Mouse (Mus musculus): ENCODE measurements around the gene Fam205c. TPM values are rescaled to one million over a fixed set of nuclear protein-coding genes. Genes with fewer than 3 reads are reported as not detected.

Gene Fam205c
- polyA plus RNA-seq, 1 experiment from 2014 or later, result not detected

DNA sequence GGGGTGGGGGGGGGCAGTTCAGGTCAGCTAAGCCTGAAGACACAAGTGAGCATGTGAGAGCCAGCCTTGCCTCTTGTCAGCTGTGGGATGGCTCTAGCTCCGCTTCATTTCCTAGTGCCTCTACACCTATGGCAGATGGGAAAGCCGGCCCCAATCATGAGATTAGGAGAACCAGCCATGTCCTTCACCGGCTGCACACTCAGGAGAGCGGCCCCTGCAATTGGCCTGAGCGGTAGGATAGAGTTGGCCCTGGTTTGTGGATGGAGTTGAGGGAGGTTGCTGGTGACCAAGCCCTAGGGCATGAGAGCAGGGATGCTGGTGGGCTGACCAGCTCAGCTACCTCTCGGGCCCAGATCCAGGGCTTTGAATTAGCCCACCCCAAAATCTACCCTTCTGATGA, 14.8 kb upstream of the Fam205c start:
- Histone ChIP-seq H3K27me3 (replicated peaks; ENCODE audit: insufficient read depth, low read length) (no peaks in the 10 kb centered on the region), H3K36me3 (ENCODE audit: insufficient read depth, low read length) (no peaks in the 10 kb centered on the region), H3K4me1 (ENCODE audit: insufficient read depth, low read depth, low read length) (no peaks in the 10 kb centered on the region), H3K4me3 (ENCODE audit: low read depth, low read length) (no peak overlapping the region), H3K4me2 (replicated peaks; ENCODE audit: low read depth, low read length) (no peak overlapping the region), H3K27ac (ENCODE audit: low read length) (no peak overlapping the region), H3K9ac (replicated peaks; ENCODE audit: low read depth) (no peak overlapping the region), H3K9me3 (ENCODE audit: low read length) (no peaks in the 10 kb centered on the region)
- TF ChIP-seq CTCF (IDR thresholded peaks at IDR 0.05), result no peak
- no peak for TF ChIP-seq EP300 (IDR thresholded peaks at IDR 0.05)
- no peak for ATAC-seq
- no peak for DNase-seq (ENCODE audit: low spot score)
- 91% methylated on average over 6 of the region's 6 CpGs for WGBS

DNA sequence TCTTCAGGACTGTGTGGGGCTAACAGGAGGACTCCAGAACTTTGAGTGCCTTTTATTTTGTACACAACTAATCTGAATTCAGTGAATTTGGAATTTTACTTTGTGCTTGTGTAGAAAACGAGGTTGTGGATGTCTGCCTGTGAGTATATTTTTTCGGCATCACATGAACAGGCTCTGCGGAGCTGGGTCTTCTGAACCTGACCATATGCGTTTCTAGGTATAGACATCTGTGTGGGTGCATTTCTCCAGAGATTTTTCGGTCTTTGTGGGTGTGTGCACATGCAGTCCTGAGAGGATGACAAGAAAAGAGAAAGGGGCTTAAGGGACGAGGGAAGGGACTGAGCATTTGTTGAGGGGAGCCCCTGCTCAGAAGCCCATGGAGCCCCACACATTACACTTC, 12.9 kb upstream of the Fam205c start:
- TF ChIP-seq EP300 (IDR thresholded peaks at IDR 0.05) (no peak), CTCF (IDR thresholded peaks at IDR 0.05) (no peak)
- ATAC-seq (no peak), DNase-seq (ENCODE audit: low spot score) (no peak)
- H3K4me2 ChIP-seq (replicated peaks; ENCODE audit: low read depth, low read length), result no peak overlapping the region
- H3K9ac ChIP-seq (replicated peaks; ENCODE audit: low read depth), result no peak overlapping the region
- H3K27me3 ChIP-seq (replicated peaks; ENCODE audit: insufficient read depth, low read length), result no peaks in the 10 kb centered on the region
- no peak overlapping the region for H3K27ac ChIP-seq (ENCODE audit: low read length)
- WGBS, result 83% methylated on average over 6 of the region's 6 CpGs
- H3K36me3 ChIP-seq (ENCODE audit: insufficient read depth, low read length), result no peaks in the 10 kb centered on the region
- H3K4me1 ChIP-seq (ENCODE audit: insufficient read depth, low read depth, low read length), result no peaks in the 10 kb centered on the region
- no peak overlapping the region for H3K4me3 ChIP-seq (ENCODE audit: low read depth, low read length)
- no peaks in the 10 kb centered on the region for H3K9me3 ChIP-seq (ENCODE audit: low read length)

DNA sequence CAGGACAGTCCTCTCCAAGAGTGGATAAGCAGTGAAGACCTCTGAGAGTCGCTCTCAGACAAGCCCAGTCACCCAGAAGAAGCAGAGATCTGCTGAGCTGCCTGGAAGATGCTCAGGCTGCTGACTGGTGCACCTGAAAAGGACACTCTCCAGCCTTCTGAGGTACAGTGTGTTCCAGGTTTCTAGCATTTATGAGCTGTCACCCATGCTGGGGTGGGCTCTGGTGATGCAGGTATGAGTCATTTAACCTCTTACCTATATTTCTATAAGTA, 6.6 kb upstream of the Fam205c start:
- no peak overlapping the region for H3K4me2 ChIP-seq (replicated peaks; ENCODE audit: low read depth, low read length)
- TF ChIP-seq EP300 (IDR thresholded peaks at IDR 0.05) (no peak), CTCF (IDR thresholded peaks at IDR 0.05) (no peak)

DNA sequence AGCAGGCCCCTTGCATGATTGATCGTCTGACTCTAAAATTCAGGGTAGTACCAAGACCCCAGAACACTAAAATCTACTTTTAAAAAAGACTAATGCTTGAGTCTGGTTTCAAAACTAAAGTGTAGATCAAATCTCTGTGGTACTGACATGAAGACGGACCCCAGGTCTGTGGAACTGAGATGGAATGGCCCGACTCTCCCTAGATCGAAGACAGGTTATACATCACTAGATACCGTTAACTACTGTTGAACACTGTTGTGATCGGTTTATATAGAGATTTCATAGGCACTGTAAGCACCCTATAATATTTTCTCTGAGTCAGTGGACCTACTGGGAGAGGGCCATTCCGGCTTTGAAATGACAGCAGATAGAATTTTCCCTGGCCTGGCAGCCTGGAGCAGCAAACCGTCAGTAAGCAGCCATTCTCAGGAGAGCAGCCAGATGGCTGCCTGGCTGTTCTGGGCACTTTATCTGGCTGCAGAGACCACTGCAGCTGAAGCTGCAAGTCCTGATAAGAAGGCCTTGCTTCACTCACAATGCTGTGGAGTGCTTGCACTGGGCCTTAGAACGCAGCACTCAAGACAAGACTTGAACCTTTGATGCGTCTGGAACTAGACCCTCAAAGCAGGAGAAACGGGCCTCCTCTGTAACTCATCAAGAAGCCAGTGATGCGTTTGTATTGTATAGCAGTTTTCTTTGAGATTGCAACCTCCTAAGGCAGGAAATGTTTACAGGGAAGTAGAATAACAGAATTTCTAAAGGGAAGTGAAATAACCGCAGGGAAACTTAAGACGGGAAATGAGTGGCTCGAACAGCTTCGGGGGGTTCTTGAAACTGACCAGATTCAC, 6.0 kb upstream of the Fam205c start:
- ATAC-seq (no peak), DNase-seq (ENCODE audit: low spot score) (no peak)
- Histone ChIP-seq H3K9me3 (ENCODE audit: low read length) (no peaks in the 10 kb centered on the region), H3K36me3 (ENCODE audit: insufficient read depth, low read length) (no peaks in the 10 kb centered on the region), H3K27me3 (replicated peaks; ENCODE audit: insufficient read depth, low read length) (no peaks in the 10 kb centered on the region), H3K9ac (replicated peaks; ENCODE audit: low read depth) (no peak overlapping the region), H3K27ac (ENCODE audit: low read length) (no peak overlapping the region), H3K4me3 (ENCODE audit: low read depth, low read length) (no peak overlapping the region), H3K4me2 (replicated peaks; ENCODE audit: low read depth, low read length) (no peak overlapping the region), H3K4me1 (ENCODE audit: insufficient read depth, low read depth, low read length) (no peaks in the 10 kb centered on the region)
- WGBS, result 67% methylated on average over 16 of the region's 16 CpGs
- TF ChIP-seq EP300 (IDR thresholded peaks at IDR 0.05) (no peak), CTCF (IDR thresholded peaks at IDR 0.05) (no peak)

More for the DNA sequence above, 6.6 kb upstream of the Fam205c start:
- Histone ChIP-seq H3K9ac (replicated peaks; ENCODE audit: low read depth) (no peak overlapping the region), H3K4me1 (ENCODE audit: insufficient read depth, low read depth, low read length) (no peaks in the 10 kb centered on the region), H3K9me3 (ENCODE audit: low read length) (no peaks in the 10 kb centered on the region), H3K27me3 (replicated peaks; ENCODE audit: insufficient read depth, low read length) (no peaks in the 10 kb centered on the region), H3K36me3 (ENCODE audit: insufficient read depth, low read length) (no peaks in the 10 kb centered on the region), H3K27ac (ENCODE audit: low read length) (no peak overlapping the region), H3K4me3 (ENCODE audit: low read depth, low read length) (no peak overlapping the region)
- DNase-seq (ENCODE audit: low spot score), result no peak
- 20% methylated on average over 1 of the region's 1 CpGs for WGBS
- no peak for ATAC-seq

DNA sequence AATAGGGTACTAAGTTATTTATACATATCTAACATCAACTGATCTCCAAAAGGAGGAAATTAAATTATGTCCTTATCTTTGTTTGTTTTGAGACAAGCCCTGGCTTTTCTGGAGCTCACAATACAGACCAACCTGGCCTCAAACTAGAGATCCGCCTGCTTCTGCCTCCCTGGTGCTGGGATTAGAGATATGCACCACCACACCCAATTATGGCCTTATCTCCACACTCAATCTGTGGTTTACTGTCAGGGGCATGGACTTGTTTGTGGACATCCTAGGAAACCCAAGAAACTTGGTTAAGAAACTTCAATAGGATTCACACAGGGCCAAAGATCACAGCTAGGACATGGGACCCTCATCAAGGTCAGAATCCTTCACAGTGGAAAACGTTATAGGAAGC, 3.6 kb upstream of the Fam205c start:
- no peaks in the 10 kb centered on the region for H3K9me3 ChIP-seq (ENCODE audit: low read length)
- H3K4me2 ChIP-seq (replicated peaks; ENCODE audit: low read depth, low read length), result no peak overlapping the region
- H3K36me3 ChIP-seq (ENCODE audit: insufficient read depth, low read length), result no peaks in the 10 kb centered on the region
- no peak overlapping the region for H3K9ac ChIP-seq (replicated peaks; ENCODE audit: low read depth)
- WGBS, result 72% methylated on average over 2 of the region's 2 CpGs
- no peaks in the 10 kb centered on the region for H3K4me1 ChIP-seq (ENCODE audit: insufficient read depth, low read depth, low read length)
- H3K4me3 ChIP-seq (ENCODE audit: low read depth, low read length), result no peak overlapping the region
- no peak for TF ChIP-seq CTCF (IDR thresholded peaks at IDR 0.05)
- TF ChIP-seq EP300 (IDR thresholded peaks at IDR 0.05), result no peak
- no peak for DNase-seq (ENCODE audit: low spot score)
- ATAC-seq, result no peak
- H3K27me3 ChIP-seq (replicated peaks; ENCODE audit: insufficient read depth, low read length), result no peaks in the 10 kb centered on the region
- H3K27ac ChIP-seq (ENCODE audit: low read length), result no peak overlapping the region

DNA sequence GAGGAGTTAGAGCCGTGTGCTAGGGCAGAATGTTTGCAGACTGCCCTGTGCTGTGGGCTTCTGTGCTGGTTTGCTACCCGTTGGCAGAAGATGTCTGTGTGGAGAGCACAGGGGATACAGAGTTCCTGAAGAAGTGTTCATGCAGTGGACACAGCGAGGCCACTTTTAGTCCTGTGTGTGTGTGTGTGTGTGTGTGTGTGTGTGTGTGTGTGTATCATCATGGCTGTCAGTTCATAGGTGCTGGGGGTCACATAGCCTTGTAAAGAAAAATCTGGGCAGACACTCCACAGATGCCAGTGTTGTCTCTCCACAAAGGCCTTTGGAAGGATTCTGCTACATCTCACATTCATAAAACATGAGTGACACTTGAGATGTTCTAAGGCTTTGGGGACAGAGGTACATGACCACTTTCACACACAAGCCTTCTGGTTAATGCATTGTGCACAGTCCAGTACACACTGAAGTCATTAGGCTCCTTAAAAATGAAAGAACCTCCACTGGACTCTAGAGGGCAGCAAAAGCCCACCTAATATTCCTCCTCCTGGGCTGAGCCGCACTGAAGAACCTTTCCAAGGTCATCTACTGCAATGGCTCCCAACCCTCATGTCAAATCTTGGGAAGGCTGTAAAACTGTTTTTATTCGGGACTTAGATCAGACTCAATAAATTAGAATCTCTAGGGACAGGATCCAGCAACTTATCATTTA, 2.7 kb upstream of the Fam205c start:
- H3K4me1 ChIP-seq (ENCODE audit: insufficient read depth, low read depth, low read length), result no peaks in the 10 kb centered on the region
- no peak overlapping the region for H3K4me2 ChIP-seq (replicated peaks; ENCODE audit: low read depth, low read length)
- no peaks in the 10 kb centered on the region for H3K36me3 ChIP-seq (ENCODE audit: insufficient read depth, low read length)
- no peak overlapping the region for H3K27ac ChIP-seq (ENCODE audit: low read length)
- H3K9me3 ChIP-seq (ENCODE audit: low read length), result no peaks in the 10 kb centered on the region
- peak; percentile 80 for TF ChIP-seq CTCF (IDR thresholded peaks at IDR 0.05)
- no peak for TF ChIP-seq EP300 (IDR thresholded peaks at IDR 0.05)
- DNase-seq (ENCODE audit: low spot score) (peak; percentile 86), ATAC-seq (peak; percentile 80)
- H3K9ac ChIP-seq (replicated peaks; ENCODE audit: low read depth), result no peak overlapping the region
- H3K27me3 ChIP-seq (replicated peaks; ENCODE audit: insufficient read depth, low read length), result no peaks in the 10 kb centered on the region
- no peak overlapping the region for H3K4me3 ChIP-seq (ENCODE audit: low read depth, low read length)
- 23% methylated on average over 5 of the region's 5 CpGs for WGBS
